Mouse (Mus musculus) lung, adult 18-20 months (tissue): ENCODE measurements around the gene Cpt2.

Source experiments
- DNase-seq, 2 experiments: peaks; one replicate each; pipeline ENCODE4 v3.0.0; 2022; ENCODE audit warnings: mixed read lengths in 2 of 2

The Cpt2 gene

DNA sequence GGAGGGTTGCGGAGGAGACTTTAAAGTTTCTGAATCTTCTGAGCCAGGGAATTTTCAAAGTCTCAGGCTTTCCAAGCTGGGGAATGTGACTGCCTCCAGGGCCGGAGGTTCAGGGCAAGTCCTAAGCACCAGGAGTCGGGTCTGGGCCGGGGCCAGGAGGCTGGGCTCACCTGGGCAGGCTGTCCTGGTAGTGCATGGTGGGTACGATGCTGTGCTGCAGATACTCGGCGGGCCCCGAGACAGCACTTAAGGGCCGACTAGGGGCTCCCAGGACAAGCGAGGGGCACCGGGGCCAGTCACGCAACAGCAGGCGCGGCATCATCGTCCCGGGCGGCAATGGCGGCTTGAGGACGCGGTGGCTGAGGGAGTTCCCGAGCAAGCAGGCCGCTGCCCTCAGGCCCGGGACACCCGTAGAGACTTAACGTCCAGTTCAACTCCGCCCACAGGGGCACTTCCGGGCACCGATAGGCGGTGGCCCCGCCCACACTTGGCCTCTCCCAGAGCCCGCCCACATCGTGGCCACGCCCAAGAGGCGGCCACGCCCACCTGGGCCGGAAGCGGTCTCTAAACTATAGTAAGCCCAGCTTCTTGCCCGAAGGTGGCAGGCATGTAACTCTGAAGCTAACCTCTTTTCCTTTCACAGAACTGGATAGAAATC, at the start of gene Cpt2:
TSS of gene Cpt2 (minus strand) at position 466 of the 658 bp plus-strand sequence.
- DNase-seq = peak; percentile 95 to 96

DNA sequence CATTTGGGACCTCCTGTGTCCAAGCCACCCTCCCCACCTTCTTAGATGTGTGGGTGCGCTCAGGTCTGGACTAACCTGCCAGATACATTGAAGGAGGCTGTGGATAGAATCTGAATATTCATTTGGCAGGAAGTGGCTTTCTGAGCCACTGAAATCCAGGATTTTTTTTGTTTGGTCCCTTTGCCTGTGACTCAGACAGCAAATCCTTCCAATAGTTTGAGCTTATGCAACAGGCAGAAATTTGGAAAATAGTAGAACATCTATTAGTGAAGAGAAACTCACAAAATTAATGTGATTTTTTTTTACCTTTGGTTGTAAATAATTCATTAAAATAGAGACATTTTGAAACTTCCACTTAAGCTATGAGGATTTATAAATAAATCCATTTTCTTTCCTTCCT, 47.8 kb upstream of the Cpt2 start:
- DNase-seq = no peak

DNA sequence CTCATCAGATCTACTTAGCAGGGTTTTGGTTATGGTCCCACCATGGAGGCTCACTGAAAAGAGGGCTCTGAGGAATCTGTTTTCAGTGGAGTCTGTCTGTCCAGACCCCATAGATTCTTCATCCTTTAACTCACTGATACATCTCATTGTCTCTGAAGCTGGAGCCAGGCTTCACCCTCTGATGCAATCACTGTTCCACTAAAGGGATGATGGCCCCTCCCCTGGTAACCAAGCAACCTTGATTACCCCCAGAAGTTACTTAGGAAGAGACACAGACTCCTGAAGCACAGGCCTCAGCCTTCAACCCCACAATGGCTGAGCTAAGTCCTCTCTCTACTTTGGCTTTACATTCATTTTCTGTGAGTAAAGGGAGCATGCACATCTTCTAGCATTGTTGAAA, 46.4 kb upstream of the Cpt2 start:
- DNase-seq = no peak

DNA sequence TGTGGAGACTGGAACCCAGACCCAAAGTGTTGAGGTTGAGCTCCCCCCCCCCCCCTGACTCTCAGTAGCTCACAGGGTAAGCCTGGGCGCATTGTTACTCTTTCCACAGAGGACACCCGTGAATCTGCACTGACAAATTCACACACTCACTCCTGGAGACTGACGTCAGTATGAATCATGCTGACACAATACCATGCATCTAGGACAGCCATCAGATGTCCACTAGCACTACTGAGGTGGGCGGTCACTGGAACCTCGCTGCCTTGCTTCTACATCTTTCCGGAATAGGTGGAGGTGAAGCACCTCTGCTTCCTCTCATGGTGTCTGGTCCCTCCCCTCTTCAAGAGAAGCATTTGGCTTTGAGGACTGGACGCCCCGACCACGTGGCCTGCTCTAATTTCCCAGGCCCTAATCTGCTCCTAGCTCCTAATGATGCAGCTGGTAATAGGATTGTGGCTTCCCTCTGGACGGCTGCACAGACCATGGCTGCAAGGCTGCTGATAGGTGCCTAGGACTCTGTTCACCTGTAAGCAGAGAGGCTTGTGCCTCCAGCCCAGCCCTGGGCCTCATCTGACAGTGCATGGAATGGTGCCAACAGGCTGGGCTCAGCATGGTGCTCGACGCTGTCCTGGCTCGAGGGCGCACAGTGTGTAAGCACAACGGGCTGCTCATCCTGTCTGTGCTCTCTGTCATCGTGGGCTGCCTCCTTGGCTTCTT, 44.7 kb upstream of the Cpt2 start, which contains the start of gene Slc1a7:
TSS of gene Slc1a7 (plus strand) at position 367 of the 717 bp plus-strand sequence.
- DNase-seq = no peak

DNA sequence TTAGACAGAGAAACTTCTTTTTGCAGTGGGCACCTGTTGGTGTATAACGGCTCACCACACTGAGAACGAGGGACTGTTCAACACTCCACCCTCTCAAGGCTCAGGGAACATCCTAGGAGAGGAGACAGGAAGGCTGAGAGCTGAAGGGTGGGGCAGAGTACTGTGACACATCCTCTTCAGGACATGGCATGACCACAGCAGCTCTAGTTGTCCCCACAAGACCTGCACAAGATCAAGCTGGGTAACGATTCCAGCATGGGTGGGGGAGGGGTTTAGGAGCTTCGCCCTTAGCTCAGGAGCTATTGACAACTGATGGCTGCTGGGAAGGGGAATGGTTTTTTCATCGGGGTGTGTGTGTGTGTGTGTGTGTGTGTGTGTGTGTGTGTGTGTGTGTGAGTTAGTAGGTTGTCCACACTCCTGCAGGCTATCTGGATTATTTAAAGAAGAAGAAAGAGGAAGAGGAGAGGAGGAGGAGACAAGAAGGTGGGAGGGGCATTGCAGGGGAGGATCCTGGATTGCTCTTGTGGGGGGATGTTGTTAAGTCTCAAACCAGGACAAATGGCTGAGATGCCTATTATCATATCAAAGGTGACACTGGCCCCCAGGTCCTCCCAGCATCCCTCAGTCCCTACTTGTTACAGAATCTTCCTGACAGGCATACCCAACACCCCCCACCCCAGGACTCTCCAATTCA, 43.2 kb upstream of the Cpt2 start:
- DNase-seq = no peak

DNA sequence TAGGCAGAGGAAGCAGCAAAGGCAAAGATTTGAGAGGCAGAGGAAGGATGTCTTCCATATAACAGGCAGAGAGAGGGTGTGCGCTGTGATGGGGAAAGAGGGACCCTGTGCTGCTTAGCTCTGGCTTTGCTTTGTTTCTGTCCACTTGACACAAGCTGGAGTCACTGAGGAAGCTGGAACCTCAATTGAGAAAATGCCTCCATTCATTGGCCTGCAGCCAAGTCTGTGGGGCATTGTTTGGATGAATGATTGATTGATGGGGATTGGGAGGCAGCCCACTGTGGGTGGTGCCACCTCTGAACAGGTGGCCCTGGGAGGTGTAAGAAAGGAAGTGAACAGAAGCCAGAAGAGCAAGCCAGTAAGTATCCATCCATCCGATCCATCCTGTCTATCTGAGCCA, 39.4 kb upstream of the Cpt2 start:
- DNase-seq = no peak

DNA sequence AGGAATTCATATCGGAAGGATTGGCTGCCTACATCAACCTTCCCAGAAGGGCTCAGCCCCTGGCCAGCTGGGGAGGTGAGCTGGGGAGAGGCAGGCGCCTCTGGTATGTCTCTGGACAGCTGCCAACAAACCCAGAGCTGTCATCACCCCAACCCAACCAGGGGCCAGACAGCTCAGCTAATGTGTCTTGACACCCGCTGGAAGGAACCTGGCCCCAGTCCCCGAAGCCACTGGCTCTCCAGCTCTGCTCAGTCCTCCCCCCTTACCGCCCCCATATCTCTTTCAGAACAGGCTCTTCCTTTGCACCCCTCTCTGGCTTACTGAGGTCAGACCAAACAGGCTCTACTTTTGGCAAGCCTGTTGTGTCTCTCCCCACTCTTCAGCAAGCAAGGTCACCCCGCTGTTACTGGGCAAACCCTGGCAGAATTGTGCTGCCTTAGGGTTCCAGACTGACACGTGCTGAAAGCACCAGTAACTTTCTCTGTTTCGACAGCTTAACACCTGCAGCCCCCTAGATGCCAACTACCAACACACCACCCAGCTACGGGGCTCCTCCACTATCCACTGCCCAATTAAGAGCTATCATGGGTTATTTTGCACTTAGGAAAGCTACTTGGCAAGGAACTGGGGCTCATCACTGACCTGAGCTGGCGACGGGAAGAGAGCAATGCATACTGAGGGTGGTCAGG, 38.8 kb upstream of the Cpt2 start:
- peak; percentile 53 to 61 for DNase-seq

DNA sequence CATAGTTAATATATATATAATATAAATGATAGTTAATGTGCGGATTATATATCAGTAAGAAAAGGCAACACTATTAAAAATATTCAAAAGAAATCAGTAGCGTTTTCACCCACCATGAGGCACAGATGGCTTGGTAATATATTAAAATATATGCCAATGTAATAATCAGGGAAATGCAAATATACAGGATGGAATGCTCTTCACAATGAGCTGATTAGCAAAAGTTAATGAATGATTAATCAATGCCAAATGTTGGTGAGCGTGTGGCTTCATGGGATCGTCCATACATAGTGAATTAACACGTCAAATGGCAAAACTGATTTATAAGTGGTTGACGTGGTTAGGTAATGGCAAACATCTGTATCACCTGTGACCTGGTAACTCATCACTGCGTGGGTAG, 35.1 kb upstream of the Cpt2 start:
- DNase-seq = no peak

DNA sequence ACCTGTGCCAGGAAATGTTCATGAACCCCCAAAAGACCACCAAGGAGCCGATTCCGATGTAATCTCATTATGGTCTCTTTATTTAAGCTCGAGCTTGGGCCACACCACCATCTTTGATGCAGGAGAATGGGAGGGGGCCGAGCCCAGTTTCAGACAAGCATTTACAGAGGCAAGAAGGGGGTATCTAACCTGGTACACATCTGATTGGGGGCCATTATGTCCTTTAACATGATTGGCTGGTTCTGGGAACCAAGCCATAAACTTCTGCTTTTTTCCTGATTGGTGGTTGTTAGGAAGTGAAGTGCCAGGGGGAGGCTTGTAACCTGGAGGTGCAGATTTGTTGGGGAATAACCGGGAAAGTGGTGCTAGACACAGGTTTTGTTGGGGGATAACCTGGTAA, 32.3 kb upstream of the Cpt2 start:
- no peak for DNase-seq

DNA sequence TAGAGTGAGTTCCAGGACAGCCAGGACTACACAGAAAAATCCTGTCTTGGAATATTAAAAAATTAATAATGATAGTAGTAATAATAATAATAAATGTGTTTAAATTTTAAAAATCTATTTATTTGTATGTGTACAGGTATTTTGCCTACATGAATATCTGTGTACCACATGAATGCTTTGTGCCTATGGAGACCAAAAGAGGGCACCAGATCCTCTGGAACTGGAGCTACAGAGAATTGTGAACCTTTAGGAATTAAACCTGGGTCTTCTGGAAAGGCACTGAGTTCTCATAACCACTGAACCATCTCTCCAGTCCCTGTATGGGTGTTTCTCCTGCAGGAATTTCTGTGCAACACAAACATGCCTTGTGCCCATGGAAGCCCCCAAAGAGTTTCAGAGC, 29.4 kb upstream of the Cpt2 start:
- DNase-seq = no peak

DNA sequence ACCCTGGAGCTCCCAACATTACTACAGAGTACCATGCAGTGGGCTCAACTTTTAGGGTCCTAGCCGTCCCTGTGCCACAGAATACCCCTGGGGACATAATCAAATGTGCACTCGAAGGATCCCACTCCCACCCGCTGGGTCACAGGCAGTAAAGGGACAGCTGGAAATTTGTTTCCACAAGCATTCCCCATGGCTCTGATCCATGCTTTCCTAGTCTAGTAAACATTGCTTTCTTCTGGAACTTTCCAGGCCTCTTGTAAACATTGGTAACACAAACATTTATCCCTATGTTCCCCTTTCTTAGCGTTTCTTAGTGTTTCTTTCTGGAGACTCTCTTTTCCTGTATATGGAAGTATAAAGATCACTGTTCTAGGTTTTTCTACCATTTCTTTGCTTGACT, 26.5 kb upstream of the Cpt2 start:
- DNase-seq = no peak

DNA sequence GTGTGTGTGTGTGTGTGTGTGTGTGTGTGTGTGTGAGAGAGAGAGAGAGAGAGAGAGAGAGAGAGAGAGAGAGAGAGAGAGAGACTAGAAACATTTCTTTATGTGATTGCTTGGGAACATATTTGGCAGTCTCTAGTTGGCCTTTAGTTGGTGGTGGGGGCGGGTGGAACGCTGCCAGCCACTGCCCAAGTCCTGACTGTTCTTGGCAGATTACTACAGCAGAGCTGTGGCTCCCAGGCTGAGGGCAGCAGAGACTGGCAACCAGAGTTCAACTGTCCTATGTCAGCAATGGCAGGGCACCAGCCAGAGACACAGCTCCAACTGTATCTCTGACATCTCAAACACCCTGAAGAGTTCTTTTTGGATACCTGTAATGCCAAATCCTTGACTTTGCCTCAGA, 20.7 kb upstream of the Cpt2 start:
- DNase-seq = no peak

DNA sequence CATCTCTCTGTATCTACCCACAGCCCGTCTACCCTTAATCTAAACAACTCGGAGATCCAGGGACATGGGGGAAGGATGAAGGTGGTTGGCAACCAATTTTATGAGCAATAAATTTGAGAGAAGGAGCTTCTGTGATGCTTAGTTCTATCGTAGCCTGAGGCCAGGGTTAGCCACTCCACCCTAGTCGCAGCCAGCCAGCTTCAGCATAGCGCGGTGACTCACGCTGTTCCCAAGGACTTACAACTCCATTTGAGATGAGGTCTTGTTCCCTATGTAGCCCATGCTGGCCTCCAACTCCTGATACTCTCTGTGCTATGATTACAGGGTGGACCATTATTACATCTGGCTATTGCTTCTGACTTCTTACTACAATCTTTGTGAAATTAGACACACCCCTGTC, 19.3 kb upstream of the Cpt2 start:
- no peak for DNase-seq

DNA sequence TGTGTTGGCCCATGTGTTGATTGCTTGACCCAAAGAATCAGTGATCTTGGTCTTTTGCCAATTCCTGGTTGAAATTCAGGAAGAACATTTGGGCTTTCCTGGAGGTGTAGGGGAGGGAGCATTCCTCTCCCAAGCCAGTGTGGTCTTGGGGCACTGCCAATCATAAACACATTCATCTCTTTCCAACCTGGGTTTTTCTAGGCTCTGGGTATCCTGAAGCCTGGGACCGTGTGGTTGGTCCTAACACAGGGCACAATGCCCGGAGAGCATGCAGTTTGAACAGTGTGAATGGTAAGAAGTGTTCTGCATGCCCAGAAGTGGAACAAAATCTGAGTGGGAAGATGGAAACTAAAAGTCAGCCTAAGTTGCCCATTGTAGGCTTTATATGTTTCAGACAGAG, 14.7 kb upstream of the Cpt2 start:
- no peak for DNase-seq

DNA sequence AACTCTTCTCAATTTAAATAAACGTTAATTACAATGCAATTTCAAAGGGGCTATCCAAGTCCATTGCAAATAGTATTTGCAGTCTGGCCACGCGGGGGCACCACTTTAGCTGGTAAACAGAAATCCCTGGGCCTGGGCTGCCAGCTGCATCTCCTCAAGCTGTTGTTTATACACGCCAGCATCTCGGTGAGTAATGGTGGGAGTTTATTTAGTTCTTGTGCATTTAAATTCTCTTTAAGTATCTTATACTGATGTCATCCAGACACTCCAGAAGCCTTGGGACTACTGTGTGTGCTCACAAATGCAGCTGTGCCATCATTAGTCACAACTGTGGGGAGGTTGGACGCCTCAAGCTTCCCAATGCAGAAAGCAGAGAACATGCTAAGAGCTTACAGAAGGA, 13.9 kb upstream of the Cpt2 start:
- DNase-seq = peak; percentile 51 to 53

DNA sequence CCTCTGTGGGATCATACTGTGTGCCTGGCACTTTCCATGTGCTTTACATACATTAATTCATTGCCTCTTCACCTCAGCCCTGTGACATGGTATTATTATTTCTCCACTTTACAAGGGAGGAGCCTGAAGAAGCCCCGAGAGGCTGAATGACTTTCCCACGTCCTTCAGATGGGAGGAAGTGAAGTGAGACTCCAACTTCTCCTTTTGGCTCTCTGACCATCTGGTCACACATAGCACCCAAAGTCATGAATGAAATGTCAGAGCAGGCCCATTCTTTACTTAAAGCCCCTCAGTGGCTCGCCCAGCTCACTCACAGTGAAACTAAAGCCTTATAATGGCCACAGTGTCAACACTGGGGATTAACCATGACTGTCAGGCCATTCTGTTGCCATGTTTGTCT, 11.8 kb upstream of the Cpt2 start:
- DNase-seq = no peak

DNA sequence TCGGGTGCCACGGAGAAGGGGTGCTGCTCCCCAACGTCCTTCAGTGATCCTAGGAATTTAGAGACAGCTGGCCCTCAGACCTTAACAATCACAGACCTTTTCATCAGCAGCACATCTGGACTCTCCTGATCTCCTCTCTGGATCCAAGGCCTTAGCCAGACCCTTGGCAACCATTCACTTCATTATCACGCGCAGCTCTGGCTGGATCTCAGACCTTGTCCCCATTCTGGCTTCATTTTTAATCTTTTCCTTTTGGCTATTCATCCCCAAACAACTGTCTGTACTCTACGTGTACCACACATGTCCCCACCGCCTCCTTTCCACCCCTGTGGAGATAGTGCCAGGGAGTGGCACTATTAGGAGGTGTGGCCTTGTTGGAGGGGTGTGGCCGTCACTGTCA, 9.8 kb upstream of the Cpt2 start:
- DNase-seq = no peak

DNA sequence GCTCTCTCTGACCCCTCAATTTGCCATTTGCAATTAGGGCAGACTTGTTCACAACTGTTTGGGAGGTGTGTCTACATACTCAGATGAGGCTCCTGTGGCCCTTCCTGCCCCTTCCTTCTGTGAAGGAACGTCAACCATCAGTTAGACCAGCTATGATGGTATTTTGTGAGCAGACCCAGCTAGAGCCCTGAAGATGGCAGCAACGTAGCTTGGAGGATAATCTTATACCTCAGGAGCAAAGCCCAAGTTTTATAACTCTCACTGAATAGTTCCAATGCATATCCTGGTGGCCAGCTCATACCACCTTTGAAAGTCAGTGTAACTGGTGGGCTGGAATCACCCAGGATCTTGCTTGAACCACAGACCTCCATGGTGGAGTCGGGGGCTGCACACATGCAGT, 8.0 kb upstream of the Cpt2 start:
- DNase-seq = no peak

DNA sequence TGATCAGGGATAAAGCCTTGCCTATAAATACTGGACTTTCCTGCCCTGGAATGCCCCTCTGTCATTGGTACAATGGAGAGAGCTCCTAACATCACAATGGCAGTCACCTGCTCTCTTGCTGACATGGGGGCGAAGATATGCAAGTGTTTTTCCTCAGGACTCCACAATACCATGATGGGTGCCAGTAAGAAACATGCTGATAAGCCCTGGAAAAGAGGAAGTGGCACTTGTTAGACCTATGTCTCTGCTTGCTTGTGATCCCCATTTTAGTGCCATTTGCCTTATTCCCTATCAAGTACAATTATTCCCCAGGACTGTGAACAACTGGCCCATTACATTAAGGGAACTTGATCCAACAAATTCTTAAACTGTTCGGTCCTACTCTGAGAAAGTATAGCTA, 5.3 kb upstream of the Cpt2 start:
- no peak for DNase-seq

DNA sequence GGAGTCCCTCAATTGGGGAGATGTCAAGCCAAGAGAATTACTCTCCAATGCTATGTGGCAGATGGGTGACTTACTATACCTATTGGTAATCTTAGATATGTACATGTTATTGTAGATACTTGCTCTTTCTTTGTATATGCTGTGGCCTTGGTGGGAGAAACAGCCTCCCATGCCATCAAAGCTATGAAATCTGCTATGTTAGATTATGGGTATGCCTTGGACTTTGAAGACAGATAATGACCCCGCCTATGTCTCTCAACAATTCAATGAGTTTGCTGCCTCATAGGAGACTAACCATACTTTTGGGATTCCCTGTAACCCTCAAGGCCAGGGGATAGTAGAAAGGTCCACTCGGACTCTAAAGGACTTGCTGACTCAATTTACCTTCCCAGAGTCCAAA, 4.9 kb upstream of the Cpt2 start:
- DNase-seq = no peak

DNA sequence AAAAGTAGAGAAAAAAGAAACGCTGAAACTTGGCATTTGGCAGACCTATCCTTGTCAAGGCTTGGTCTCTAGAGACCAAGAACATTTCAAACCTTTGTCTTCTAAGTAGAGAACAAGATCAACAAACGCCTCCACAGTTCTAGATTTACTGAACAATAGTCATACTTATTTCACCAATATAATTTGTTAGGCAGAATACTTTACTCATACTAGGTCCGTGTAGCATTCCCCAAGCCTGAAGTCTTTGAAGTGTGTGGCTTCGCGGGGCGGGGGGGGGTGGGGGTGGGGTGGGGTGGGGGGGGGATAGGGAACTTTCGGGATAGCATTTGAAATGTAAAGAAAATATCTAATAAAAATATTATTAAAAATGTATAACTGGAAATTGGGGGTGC, 389 bp upstream of the Cpt2 start:
- no peak for DNase-seq

DNA sequence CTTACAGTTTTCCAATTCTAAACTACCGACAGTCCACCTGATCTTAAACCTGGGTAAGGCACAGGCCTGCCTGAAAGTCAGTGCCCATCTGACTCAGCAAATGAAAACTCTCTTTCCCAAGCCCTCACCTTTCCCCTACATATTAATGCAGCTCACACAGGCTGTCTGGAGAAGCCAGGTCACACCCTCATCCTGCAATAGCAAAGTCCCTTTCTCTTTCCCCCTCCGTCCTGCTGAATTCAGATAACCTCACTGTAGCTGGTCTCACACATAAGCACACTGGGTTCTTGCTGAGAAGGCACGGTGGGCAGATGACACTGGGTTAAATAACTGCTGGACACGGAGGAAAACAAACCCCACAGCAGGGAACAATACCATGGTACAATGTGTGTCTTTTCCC, 1.5 kb downstream of the Cpt2 start:
- DNase-seq = peak in 1 of 2 experiments; percentile 47

DNA sequence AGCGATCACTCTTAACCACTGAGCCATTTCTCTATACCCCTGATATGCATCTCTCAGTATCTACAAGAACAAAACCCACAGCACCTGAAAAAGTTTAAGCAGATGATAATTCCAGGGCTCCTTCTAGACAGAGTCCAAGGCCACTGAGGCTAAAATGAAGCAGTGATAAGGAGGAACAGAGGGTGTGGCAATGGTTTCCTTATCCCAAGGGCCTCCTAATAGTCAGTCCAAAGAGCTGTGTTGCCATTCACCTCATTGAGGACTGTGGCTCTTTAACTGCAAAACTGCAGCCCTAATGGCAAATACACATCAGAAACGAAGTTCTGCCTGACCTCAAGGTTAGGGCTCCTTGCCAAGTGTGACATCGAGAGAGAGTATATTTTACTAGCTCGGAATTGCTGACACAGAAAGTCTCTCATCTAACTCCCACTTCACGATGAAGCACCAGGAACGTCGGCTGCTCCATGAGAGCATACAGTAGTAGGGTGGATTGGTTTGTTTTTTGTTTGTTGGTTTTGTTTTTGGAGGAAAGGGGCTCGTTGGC, 2.2 kb downstream of the Cpt2 start:
- peak in 1 of 2 experiments; percentile 25 for DNase-seq
